Mouse (Mus musculus): ENCODE data around the gene Gm20388.

- TF ChIP-seq CTCF (IDR thresholded peaks at IDR 0.05; ENCODE audit: low read depth, low read length) (no peak), GATA1 (IDR thresholded peaks at IDR 0.05; ENCODE audit: borderline replicate concordance, low read length) (no peak)
Measured at GRCm38 (mm10) chr8:121059098-121059497, 1148.5 kb downstream of the Gm20388 start.

Measured in G1E (cell line).